Mouse (Mus musculus): ENCODE results near the gene Ncan.
"Not testable (repeated sequence)": the region's sequence is repeated elsewhere in the genome, so short reads cannot be mapped to it uniquely, and the experiment has no call there.

The Ncan gene

GRCm38 (mm10) chr8:70084191-70085065 lies 36.2 kb downstream of the Ncan start:
- no peak for DNase-seq (ENCODE audit: low spot score in 2 of 2)

- no peak for DNase-seq (ENCODE audit: low spot score in 2 of 2)
Observed at GRCm38 (mm10) chr8:70083285-70083684, 37.4 kb downstream of the Ncan start, which contains the start of gene Hapln4. Gene Hapln4, plus strand, starts transcription at chr8:70083457.

- DNase-seq (ENCODE audit: low spot score in 2 of 2), result no peak
Observed at GRCm38 (mm10) chr8:70081976-70082375, 38.7 kb downstream of the Ncan start.

- no peak for DNase-seq (ENCODE audit: low spot score in 2 of 2)
Observed at GRCm38 (mm10) chr8:70073682-70074081, 47.0 kb downstream of the Ncan start.

- DNase-seq (ENCODE audit: low spot score in 2 of 2), result no peak
Observed at GRCm38 (mm10) chr8:70073120-70073519, 47.6 kb downstream of the Ncan start.

- no peak for DNase-seq (ENCODE audit: low spot score in 2 of 2)
Observed at GRCm38 (mm10) chr8:70072441-70073069, 48.1 kb downstream of the Ncan start, which contains the start of gene Tm6sf2. Gene Tm6sf2, plus strand, starts transcription at chr8:70072924.

GRCm38 (mm10) chr8:70071836-70072440 lies 48.7 kb downstream of the Ncan start:
- no peak for DNase-seq (ENCODE audit: low spot score in 2 of 2)

GRCm38 (mm10) chr8:70057721-70058120 lies 63.0 kb downstream of the Ncan start:
- no peak for DNase-seq (ENCODE audit: low spot score in 2 of 2)

- not testable (repeated sequence) for DNase-seq (ENCODE audit: low spot score in 2 of 2)
Observed at GRCm38 (mm10) chr8:70050434-70050833, 70.2 kb downstream of the Ncan start.

- no peak for DNase-seq (ENCODE audit: low spot score in 2 of 2)
Observed at GRCm38 (mm10) chr8:70049662-70050061, 71.0 kb downstream of the Ncan start.

GRCm38 (mm10) chr8:70043996-70044395 lies 76.7 kb downstream of the Ncan start:
- no peak for DNase-seq (ENCODE audit: low spot score in 2 of 2)

All from spleen, postnatal 36 days (tissue).